Mouse (Mus musculus): ENCODE data around the gene Iqck. TPM values are rescaled to one million over a fixed set of nuclear protein-coding genes. Genes with fewer than 3 reads are reported as not detected.

The Iqck gene
- 0.93 and 1.1 TPM in 2 replicates for polyA plus RNA-seq (2014; fragmentation: Nextera tagmentation; extraction: Ambion mirVana)

DNA sequence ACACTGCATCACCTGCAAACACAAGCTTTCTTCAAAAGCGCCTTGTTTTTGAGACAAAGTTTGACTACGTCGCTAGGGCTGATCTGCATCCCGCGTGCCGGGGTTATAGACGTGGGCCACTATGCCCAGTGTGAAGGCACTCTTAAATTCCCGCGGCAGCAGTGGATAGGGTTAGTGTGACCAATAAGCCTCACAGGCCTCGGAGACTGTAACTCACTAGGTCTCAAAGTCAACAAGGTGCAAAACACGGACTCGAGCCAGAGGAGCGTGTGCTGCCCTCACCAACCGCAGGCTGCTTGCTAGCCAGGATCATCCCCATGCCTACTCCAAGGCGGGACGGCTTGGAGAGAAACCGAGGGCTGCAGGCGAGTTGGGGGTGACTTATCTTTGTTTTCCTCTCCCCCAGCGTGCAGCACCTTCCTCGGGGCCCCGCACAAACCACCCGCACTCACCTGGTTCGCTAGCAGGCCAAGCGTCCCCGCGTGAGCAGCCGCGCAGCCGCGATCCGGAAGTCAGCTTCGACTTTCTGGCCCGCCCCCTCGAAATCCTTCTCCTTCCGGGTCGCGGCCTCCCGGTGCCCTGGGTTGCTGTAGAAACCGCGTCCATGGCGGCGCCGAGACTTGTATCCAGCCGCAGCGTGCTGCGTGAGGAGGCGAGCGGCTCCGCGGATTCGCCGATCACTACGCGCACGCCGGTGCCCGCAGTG, at the start of gene Iqck:
TSS of gene Iqck (plus strand) at position 582 of the 706 bp plus-strand sequence.
- Histone ChIP-seq H3K4me2 (ENCODE audit: low read length) (peak within 1 kb of the TSS; percentile 83), H3K9me3 (ENCODE audit: control insufficient read depth, low read length) (no peaks in the 10 kb centered on the region), H3K27ac (replicated peaks in 1 of 2; ENCODE audit: control insufficient read depth in 1 of 2, insufficient read depth in 1 of 2, low read depth in 2 of 2, low read length in 2 of 2) (peak within 1 kb of the TSS; percentile 25 to 71; a peak in 3 of 4 replicates), H3K36me3 (ENCODE audit: control insufficient read depth, insufficient read depth, low read length) (peaks cover 35% of the 10 kb centered on the region), H3K9ac (ENCODE audit: low read length) (peak within 1 kb of the TSS; percentile 74), H3K4me1 (ENCODE audit: control insufficient read depth in 2 of 2, insufficient read depth in 2 of 2, low read length in 2 of 2) (peaks cover 10 to 25% of the 10 kb centered on the region in 2 experiments), H3K4me3 (ENCODE audit: control insufficient read depth in 1 of 2, insufficient read depth in 1 of 2, low read depth in 1 of 2, low read length in 2 of 2) (peak within 1 kb of the TSS; percentile 73 to 83), H3K27me3 (ENCODE audit: control insufficient read depth, insufficient read depth, low read length) (no peaks in the 10 kb centered on the region)
- ATAC-seq (ENCODE audit: insufficient number of reproducible peaks, insufficient read depth, low FRiP score, low read depth) = peak; percentile 83
- WGBS = under 1% methylated on average over 56 of the region's 57 CpGs

DNA sequence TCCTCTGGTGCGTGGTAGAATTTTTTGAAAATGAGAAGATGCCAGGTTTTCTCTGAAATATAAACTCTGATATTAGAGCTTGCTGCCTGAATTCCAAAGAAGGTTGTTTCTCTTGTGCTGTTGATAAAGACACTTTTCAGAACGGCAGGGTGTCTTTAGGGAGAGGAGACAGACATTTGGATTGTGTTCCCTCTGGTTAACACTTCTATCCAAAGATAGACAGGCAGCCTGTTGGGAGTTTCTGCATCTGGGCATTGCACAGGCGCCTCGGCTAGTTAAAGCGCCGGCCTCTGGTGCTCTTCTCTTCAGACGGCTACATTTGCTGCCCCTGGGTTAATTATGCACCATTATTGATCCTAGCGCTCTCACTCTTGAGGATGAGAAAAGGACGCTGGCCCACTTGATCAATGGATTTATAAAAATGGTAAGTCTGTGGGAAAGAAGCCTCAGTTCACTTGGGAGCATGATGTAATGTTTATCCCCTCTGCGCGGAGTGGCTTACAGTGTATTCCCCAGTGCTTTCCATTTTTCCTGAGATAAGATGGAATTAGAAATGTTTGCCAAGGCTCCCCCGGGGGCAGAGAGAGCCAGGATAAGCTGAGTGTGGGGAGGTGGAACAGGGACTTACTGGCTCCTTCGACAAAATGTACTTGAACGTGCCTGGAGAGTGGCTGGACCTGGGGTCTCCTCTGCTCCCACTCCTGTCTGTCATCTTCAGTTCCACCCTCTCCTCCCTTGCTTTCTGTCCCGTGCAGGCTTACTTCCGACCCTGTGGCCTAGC, 48.7 kb upstream of the Iqck start:
- H3K27ac ChIP-seq (replicated peaks in 1 of 2; ENCODE audit: control insufficient read depth in 1 of 2, insufficient read depth in 1 of 2, low read depth in 2 of 2, low read length in 2 of 2) = peak overlapping the region; percentile 72
- no peak overlapping the region for H3K4me3 ChIP-seq (ENCODE audit: control insufficient read depth in 1 of 2, insufficient read depth in 1 of 2, low read depth in 1 of 2, low read length in 2 of 2)
- H3K4me2 ChIP-seq (ENCODE audit: low read length) = no peak overlapping the region
- ATAC-seq (ENCODE audit: insufficient number of reproducible peaks, insufficient read depth, low FRiP score, low read depth) = peak; percentile 60; the same call in 1 of the 2 replicates
- no peak overlapping the region for H3K9ac ChIP-seq (ENCODE audit: low read length)
- peaks cover 31% of the 10 kb centered on the region for H3K36me3 ChIP-seq (ENCODE audit: control insufficient read depth, insufficient read depth, low read length)
- no peaks in the 10 kb centered on the region for H3K27me3 ChIP-seq (ENCODE audit: control insufficient read depth, insufficient read depth, low read length)
- H3K9me3 ChIP-seq (ENCODE audit: control insufficient read depth, low read length) = no peaks in the 10 kb centered on the region
- WGBS = 47% methylated on average over 16 of the region's 16 CpGs
- H3K4me1 ChIP-seq (ENCODE audit: control insufficient read depth in 2 of 2, insufficient read depth in 2 of 2, low read length in 2 of 2) = peaks cover 8% of the 10 kb centered on the region in 2 experiments

DNA sequence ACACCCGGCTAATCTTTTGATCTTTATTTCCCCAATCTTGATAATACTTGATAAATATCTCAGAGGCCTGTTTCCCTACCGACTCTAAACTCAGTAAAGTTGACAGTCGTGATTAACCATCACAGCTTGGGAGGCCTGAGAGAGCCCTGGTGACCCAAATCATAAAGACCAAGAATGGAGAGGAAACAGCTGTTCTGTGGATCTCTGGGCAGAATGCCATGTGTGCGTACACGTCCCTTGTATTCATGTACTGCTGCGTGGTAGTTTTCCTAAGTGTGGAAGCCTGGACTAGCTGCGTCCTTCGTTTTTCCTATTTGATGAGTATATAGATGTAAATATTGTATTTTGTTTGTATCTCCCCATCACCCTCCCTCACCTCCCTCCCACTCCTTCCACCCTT, 47.7 kb upstream of the Iqck start:
- 62% methylated on average over 8 of the region's 8 CpGs for WGBS
- Histone ChIP-seq H3K27ac (replicated peaks in 1 of 2; ENCODE audit: control insufficient read depth in 1 of 2, insufficient read depth in 1 of 2, low read depth in 2 of 2, low read length in 2 of 2) (peak overlapping the region; percentile 72; a peak in 3 of 4 replicates), H3K9me3 (ENCODE audit: control insufficient read depth, low read length) (no peaks in the 10 kb centered on the region), H3K36me3 (ENCODE audit: control insufficient read depth, insufficient read depth, low read length) (peaks cover 25% of the 10 kb centered on the region), H3K9ac (ENCODE audit: low read length) (no peak overlapping the region), H3K4me1 (ENCODE audit: control insufficient read depth in 2 of 2, insufficient read depth in 2 of 2, low read length in 2 of 2) (peaks cover 8% of the 10 kb centered on the region in 2 experiments), H3K27me3 (ENCODE audit: control insufficient read depth, insufficient read depth, low read length) (no peaks in the 10 kb centered on the region), H3K4me2 (ENCODE audit: low read length) (no peak overlapping the region), H3K4me3 (ENCODE audit: control insufficient read depth in 1 of 2, insufficient read depth in 1 of 2, low read depth in 1 of 2, low read length in 2 of 2) (no peak overlapping the region)
- no peak for ATAC-seq (ENCODE audit: insufficient number of reproducible peaks, insufficient read depth, low FRiP score, low read depth)

DNA sequence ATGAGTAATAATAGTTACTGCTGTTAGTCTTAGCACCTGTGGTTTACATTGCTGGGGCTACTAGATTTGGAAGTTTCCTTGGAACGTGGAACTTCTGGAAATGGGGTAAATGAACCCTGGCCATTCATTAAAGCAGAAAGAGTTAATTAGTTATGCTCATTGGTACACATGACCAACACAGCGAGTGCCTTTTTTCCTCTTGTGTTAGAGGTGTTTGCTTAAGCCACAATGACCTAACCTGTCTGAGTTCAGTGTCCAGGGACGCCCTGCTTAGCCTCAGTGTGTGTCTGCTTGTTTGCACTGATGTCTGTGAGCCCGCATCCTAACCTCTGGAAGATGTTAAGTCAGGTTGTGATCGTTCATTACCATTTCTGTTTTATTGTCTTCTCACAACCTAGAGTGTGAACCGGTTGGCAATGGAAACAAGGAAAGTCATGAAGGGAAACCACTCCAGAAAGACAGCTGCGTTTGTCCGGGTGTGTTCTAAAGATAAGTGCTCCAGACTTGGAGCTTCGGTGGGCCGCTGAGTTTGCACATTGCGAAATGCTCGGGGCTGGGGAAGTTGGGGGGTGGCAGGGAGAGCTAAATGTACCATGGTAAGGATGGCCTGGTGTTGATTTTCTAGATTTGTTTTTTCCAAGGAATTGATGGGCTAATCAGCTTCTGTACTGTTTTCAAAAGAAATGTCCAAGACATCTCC, 44.0 kb upstream of the Iqck start:
- H3K9ac ChIP-seq (ENCODE audit: low read length) = no peak overlapping the region
- no peak overlapping the region for H3K4me3 ChIP-seq (ENCODE audit: control insufficient read depth in 1 of 2, insufficient read depth in 1 of 2, low read depth in 1 of 2, low read length in 2 of 2)
- no peak overlapping the region for H3K4me2 ChIP-seq (ENCODE audit: low read length)
- H3K27ac ChIP-seq (replicated peaks in 1 of 2; ENCODE audit: control insufficient read depth in 1 of 2, insufficient read depth in 1 of 2, low read depth in 2 of 2, low read length in 2 of 2) = no peak overlapping the region
- H3K36me3 ChIP-seq (ENCODE audit: control insufficient read depth, insufficient read depth, low read length) = peaks cover 42% of the 10 kb centered on the region
- no peaks in the 10 kb centered on the region for H3K9me3 ChIP-seq (ENCODE audit: control insufficient read depth, low read length)
- 72% methylated on average over 12 of the region's 12 CpGs for WGBS
- ATAC-seq (ENCODE audit: insufficient number of reproducible peaks, insufficient read depth, low FRiP score, low read depth) = no peak
- peaks cover 8% of the 10 kb centered on the region in 2 experiments for H3K4me1 ChIP-seq (ENCODE audit: control insufficient read depth in 2 of 2, insufficient read depth in 2 of 2, low read length in 2 of 2)
- H3K27me3 ChIP-seq (ENCODE audit: control insufficient read depth, insufficient read depth, low read length) = no peaks in the 10 kb centered on the region

DNA sequence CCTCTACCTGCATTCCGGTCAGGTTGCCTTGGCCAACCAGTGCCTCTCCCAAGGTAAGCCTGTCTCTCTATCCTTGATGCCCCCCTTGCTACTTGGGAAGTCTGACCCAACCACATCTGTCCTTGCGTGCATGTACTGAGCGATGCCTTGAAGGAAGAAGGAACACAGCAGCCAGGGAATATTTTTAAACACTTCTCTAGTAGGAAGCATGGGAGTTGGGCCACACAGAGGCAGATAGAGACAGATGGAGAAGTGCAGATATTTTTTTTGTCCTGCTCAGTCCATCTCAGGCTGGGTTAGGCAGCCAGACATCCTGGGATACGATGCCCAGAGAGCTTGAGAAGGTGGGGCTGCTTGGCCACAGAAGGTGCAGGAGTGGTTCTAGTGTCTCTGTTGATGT, 42.0 kb upstream of the Iqck start:
- no peaks in the 10 kb centered on the region for H3K4me1 ChIP-seq (ENCODE audit: control insufficient read depth in 2 of 2, insufficient read depth in 2 of 2, low read length in 2 of 2)
- peaks cover 57% of the 10 kb centered on the region for H3K36me3 ChIP-seq (ENCODE audit: control insufficient read depth, insufficient read depth, low read length)
- H3K9me3 ChIP-seq (ENCODE audit: control insufficient read depth, low read length) = no peaks in the 10 kb centered on the region
- H3K9ac ChIP-seq (ENCODE audit: low read length) = no peak overlapping the region
- H3K27ac ChIP-seq (replicated peaks in 1 of 2; ENCODE audit: control insufficient read depth in 1 of 2, insufficient read depth in 1 of 2, low read depth in 2 of 2, low read length in 2 of 2) = no peak overlapping the region
- H3K27me3 ChIP-seq (ENCODE audit: control insufficient read depth, insufficient read depth, low read length) = no peaks in the 10 kb centered on the region
- no peak for ATAC-seq (ENCODE audit: insufficient number of reproducible peaks, insufficient read depth, low FRiP score, low read depth)
- no peak overlapping the region for H3K4me2 ChIP-seq (ENCODE audit: low read length)
- 90% methylated on average over 4 of the region's 4 CpGs for WGBS
- no peak overlapping the region for H3K4me3 ChIP-seq (ENCODE audit: control insufficient read depth in 1 of 2, insufficient read depth in 1 of 2, low read depth in 1 of 2, low read length in 2 of 2)

DNA sequence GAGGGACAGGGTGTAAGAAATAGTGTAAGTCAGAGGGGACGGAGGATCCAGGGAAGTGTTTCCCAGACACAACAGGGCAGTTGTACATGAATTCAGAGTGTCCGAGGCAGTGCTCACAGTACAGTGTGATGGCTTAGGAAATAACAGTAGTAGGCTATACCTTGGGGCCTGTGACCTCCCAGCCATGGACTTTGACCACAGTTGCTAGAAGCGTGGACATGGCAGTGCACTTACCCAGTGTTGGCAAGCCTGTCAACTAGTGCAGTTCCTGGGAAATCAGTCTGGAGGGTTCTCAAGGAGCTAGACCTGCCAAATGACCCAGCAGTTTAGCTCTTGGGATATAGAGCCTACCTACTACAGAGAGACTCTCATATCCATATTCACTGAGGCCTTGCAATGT, 39.3 kb upstream of the Iqck start:
- H3K9ac ChIP-seq (ENCODE audit: low read length) = no peak overlapping the region
- no peaks in the 10 kb centered on the region for H3K4me1 ChIP-seq (ENCODE audit: control insufficient read depth in 2 of 2, insufficient read depth in 2 of 2, low read length in 2 of 2)
- no peak for ATAC-seq (ENCODE audit: insufficient number of reproducible peaks, insufficient read depth, low FRiP score, low read depth)
- no peak overlapping the region for H3K4me2 ChIP-seq (ENCODE audit: low read length)
- H3K27ac ChIP-seq (replicated peaks in 1 of 2; ENCODE audit: control insufficient read depth in 1 of 2, insufficient read depth in 1 of 2, low read depth in 2 of 2, low read length in 2 of 2) = no peak overlapping the region
- H3K9me3 ChIP-seq (ENCODE audit: control insufficient read depth, low read length) = no peaks in the 10 kb centered on the region
- H3K27me3 ChIP-seq (ENCODE audit: control insufficient read depth, insufficient read depth, low read length) = no peaks in the 10 kb centered on the region
- 81% methylated on average over 3 of the region's 3 CpGs for WGBS
- no peak overlapping the region for H3K4me3 ChIP-seq (ENCODE audit: control insufficient read depth in 1 of 2, insufficient read depth in 1 of 2, low read depth in 1 of 2, low read length in 2 of 2)
- peaks cover 64% of the 10 kb centered on the region for H3K36me3 ChIP-seq (ENCODE audit: control insufficient read depth, insufficient read depth, low read length)

DNA sequence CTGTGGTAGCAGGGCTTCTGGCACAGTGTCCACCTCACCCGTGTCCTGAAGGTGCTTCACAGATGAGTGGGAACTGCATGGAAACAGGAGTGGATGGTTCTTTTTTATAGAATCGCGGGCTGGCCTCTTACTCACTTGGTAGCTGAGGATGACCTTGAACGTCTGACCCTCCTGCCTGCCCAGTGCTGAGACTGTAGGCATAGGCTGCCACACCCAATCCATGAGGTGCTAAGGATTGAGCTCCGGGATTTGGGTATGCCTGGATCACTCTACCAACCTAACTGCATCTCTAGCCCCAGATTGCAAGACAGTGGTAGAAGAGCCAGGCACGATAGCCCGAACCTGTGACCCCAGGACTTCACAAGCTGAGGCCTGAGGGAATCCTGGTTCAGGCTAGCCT, 37.8 kb upstream of the Iqck start:
- Histone ChIP-seq H3K36me3 (ENCODE audit: control insufficient read depth, insufficient read depth, low read length) (peaks cover 60% of the 10 kb centered on the region), H3K4me1 (ENCODE audit: control insufficient read depth in 2 of 2, insufficient read depth in 2 of 2, low read length in 2 of 2) (peaks cover 3 to 7% of the 10 kb centered on the region in 2 experiments; a peak in 3 of 4 replicates), H3K9ac (ENCODE audit: low read length) (no peak overlapping the region), H3K27ac (replicated peaks in 1 of 2; ENCODE audit: control insufficient read depth in 1 of 2, insufficient read depth in 1 of 2, low read depth in 2 of 2, low read length in 2 of 2) (no peak overlapping the region), H3K4me2 (ENCODE audit: low read length) (no peak overlapping the region), H3K9me3 (ENCODE audit: control insufficient read depth, low read length) (no peaks in the 10 kb centered on the region), H3K4me3 (ENCODE audit: control insufficient read depth in 1 of 2, insufficient read depth in 1 of 2, low read depth in 1 of 2, low read length in 2 of 2) (no peak overlapping the region), H3K27me3 (ENCODE audit: control insufficient read depth, insufficient read depth, low read length) (no peaks in the 10 kb centered on the region)
- no peak for ATAC-seq (ENCODE audit: insufficient number of reproducible peaks, insufficient read depth, low FRiP score, low read depth)
- 82% methylated on average over 7 of the region's 7 CpGs for WGBS
